Mouse (Mus musculus) intestine, embryonic 16.5 days (tissue): ENCODE data around the gene Rnf216. TPM values are rescaled to one million over a fixed set of nuclear protein-coding genes. Genes with fewer than 3 reads are reported as not detected.

Experiments
- ATAC-seq: fragments of 200-750 bp; cut with Nextera tagmentation; 2 replicates; pipeline ENCODE4 v1.8.0; 2017; ENCODE audit warnings: moderate TSS enrichment, moderate library complexity
- H3K27ac ChIP-seq: fragments of 300-500 bp; sonication (generic); 2 replicates; pipeline ENCODE4 v1.5.1; 2014; ENCODE audit warnings: mild to moderate bottlenecking, low read length
- H3K27me3 ChIP-seq: fragments of 300-500 bp; sonication (generic); replicated peaks from 2 replicates; pipeline ENCODE4 v1.6.1; 2014; ENCODE audit warnings: low read length, control low read depth, mixed read lengths; ENCODE audit not compliant: control insufficient read depth, insufficient read depth
- H3K36me3 ChIP-seq: fragments of 300-500 bp; sonication (generic); 2 replicates; pipeline ENCODE4 v1.6.1; 2014; ENCODE audit warnings: low read length, control low read depth; ENCODE audit not compliant: control insufficient read depth, insufficient read depth
- H3K4me1 ChIP-seq: fragments of 300-500 bp; sonication (generic); 2 replicates; pipeline ENCODE4 v1.6.1; 2014; ENCODE audit warnings: low read length, control low read depth, mixed read lengths; ENCODE audit not compliant: control insufficient read depth, insufficient read depth
- H3K4me2 ChIP-seq: fragments of 300-500 bp; sonication (generic); 2 replicates; pipeline ENCODE4 v1.6.1; 2014; ENCODE audit warnings: low read depth, low read length, control low read depth
- H3K4me3 ChIP-seq: fragments of 300-500 bp; sonication (generic); 2 replicates; pipeline ENCODE4 v1.5.1; 2014; ENCODE audit warnings: mild to moderate bottlenecking, low read length
- H3K9ac ChIP-seq: fragments of 300-500 bp; sonication (generic); 2 replicates; pipeline ENCODE4 v1.6.1; 2014; ENCODE audit warnings: low read depth, low read length
- H3K9me3 ChIP-seq: fragments of 300-500 bp; sonication (generic); 2 replicates; pipeline ENCODE4 v1.6.1; 2016; ENCODE audit warnings: low read length, control low read depth; ENCODE audit not compliant: control insufficient read depth
- WGBS: fragments of 180-500 bp; shearing (Covaris S2); extraction: QIAGEN DNeasy Blood & Tissue Kit; methylation state at CpG from one replicate; pipeline ENCODE4 v1.1.7; 2014; 5-methylcytosine and 5-hydroxymethylcytosine counted together
- polyA plus RNA-seq: library from polyadenylated mRNA; unstranded; fragments of >200 nt; fragmentation: Nextera tagmentation; extraction: Ambion mirVana; gene quantifications from 2 replicates; pipeline ENCODE4 v1.2.1, GENCODE M21; 2015

Gene Rnf216
- polyA plus RNA-seq, 1 experiment from 2014 or later: 28.4 TPM

GRCm38 (mm10) chr5:143036052-143036451 is 76.7 kb downstream of the Rnf216 start:
- Histone ChIP-seq H3K27me3 (no peaks in the 10 kb centered on the region), H3K4me3 (no peak overlapping the region), H3K4me2 (no peak overlapping the region), H3K36me3 (no peaks in the 10 kb centered on the region), H3K9me3 (no peaks in the 10 kb centered on the region), H3K4me1 (peaks cover 6% of the 10 kb centered on the region; the same call in 1 of the 2 replicates), H3K27ac (no peak overlapping the region), H3K9ac (no peak overlapping the region)
- WGBS: 90% methylated on average over 1 of the region's 1 CpGs
- no peak for ATAC-seq

GRCm38 (mm10) chr5:143035271-143035670 is 77.5 kb downstream of the Rnf216 start:
- H3K27ac ChIP-seq: no peak overlapping the region
- no peaks in the 10 kb centered on the region for H3K27me3 ChIP-seq
- H3K9ac ChIP-seq: no peak overlapping the region
- no peak overlapping the region for H3K4me3 ChIP-seq
- ATAC-seq: no peak
- 87% methylated on average over 4 of the region's 4 CpGs for WGBS
- H3K36me3 ChIP-seq: no peaks in the 10 kb centered on the region
- peaks cover 6% of the 10 kb centered on the region; the same call in 1 of the 2 replicates for H3K4me1 ChIP-seq
- no peak overlapping the region for H3K4me2 ChIP-seq
- H3K9me3 ChIP-seq: no peaks in the 10 kb centered on the region

- H3K4me2 ChIP-seq: no peak overlapping the region
- H3K4me1 ChIP-seq: peaks cover 6% of the 10 kb centered on the region; the same call in 1 of the 2 replicates
- no peak overlapping the region for H3K4me3 ChIP-seq
- no peak for ATAC-seq
- H3K9me3 ChIP-seq: no peaks in the 10 kb centered on the region
- H3K27ac ChIP-seq: no peak overlapping the region; the same call in 1 of the 2 replicates
- WGBS: 74% methylated on average over 3 of the region's 3 CpGs
- no peaks in the 10 kb centered on the region for H3K27me3 ChIP-seq
- H3K9ac ChIP-seq: no peak overlapping the region
- no peaks in the 10 kb centered on the region for H3K36me3 ChIP-seq
Observed at GRCm38 (mm10) chr5:143034108-143034507, 78.7 kb downstream of the Rnf216 start.

GRCm38 (mm10) chr5:143033277-143033676 is 79.5 kb downstream of the Rnf216 start:
- H3K27me3 ChIP-seq: no peaks in the 10 kb centered on the region
- peaks cover 6% of the 10 kb centered on the region; the same call in 1 of the 2 replicates for H3K4me1 ChIP-seq
- H3K9me3 ChIP-seq: no peaks in the 10 kb centered on the region
- no peak for ATAC-seq
- no peak overlapping the region for H3K9ac ChIP-seq
- no peak overlapping the region for H3K4me2 ChIP-seq
- H3K27ac ChIP-seq: no peak overlapping the region
- H3K4me3 ChIP-seq: no peak overlapping the region
- H3K36me3 ChIP-seq: no peaks in the 10 kb centered on the region
- 89% methylated on average over 3 of the region's 3 CpGs for WGBS

GRCm38 (mm10) chr5:143032639-143033146 is 80.1 kb downstream of the Rnf216 start:
- no peaks in the 10 kb centered on the region for H3K27me3 ChIP-seq
- 52% methylated on average over 2 of the region's 2 CpGs for WGBS

GRCm38 (mm10) chr5:143031681-143032080 is 81.1 kb downstream of the Rnf216 start:
- 0 out of 2 replicates have a peak overlapping the region, but pooled peaks have one; percentile 29 for H3K27ac ChIP-seq
- H3K9me3 ChIP-seq: no peaks in the 10 kb centered on the region
- no peaks in the 10 kb centered on the region for H3K27me3 ChIP-seq
- H3K36me3 ChIP-seq: no peaks in the 10 kb centered on the region
- no peak for ATAC-seq
- no peak overlapping the region for H3K9ac ChIP-seq
- WGBS: 52% methylated on average over 7 of the region's 7 CpGs
- H3K4me3 ChIP-seq: no peak overlapping the region
- peaks cover 6% of the 10 kb centered on the region; the same call in 1 of the 2 replicates for H3K4me1 ChIP-seq
- no peak overlapping the region for H3K4me2 ChIP-seq

More at GRCm38 (mm10) chr5:143032639-143033146, 80.1 kb downstream of the Rnf216 start:
- Histone ChIP-seq H3K4me1 (peaks cover 6% of the 10 kb centered on the region; the same call in 1 of the 2 replicates), H3K27ac (no peak overlapping the region), H3K36me3 (no peaks in the 10 kb centered on the region), H3K4me3 (no peak overlapping the region), H3K9me3 (no peaks in the 10 kb centered on the region), H3K4me2 (no peak overlapping the region), H3K9ac (no peak overlapping the region)
- ATAC-seq: no peak

GRCm38 (mm10) chr5:143031193-143031592 is 81.6 kb downstream of the Rnf216 start:
- Histone ChIP-seq H3K9ac (no peak overlapping the region), H3K27me3 (no peaks in the 10 kb centered on the region), H3K4me1 (peaks cover 6% of the 10 kb centered on the region; the same call in 1 of the 2 replicates), H3K4me2 (no peak overlapping the region), H3K4me3 (no peak overlapping the region), H3K9me3 (no peaks in the 10 kb centered on the region), H3K36me3 (no peaks in the 10 kb centered on the region), H3K27ac (0 out of 2 replicates have a peak overlapping the region, but pooled peaks have one; percentile 29)
- no peak for ATAC-seq
- 37% methylated on average over 4 of the region's 4 CpGs for WGBS

GRCm38 (mm10) chr5:143023887-143024286 is 88.9 kb downstream of the Rnf216 start:
- Histone ChIP-seq H3K4me3 (no peak overlapping the region), H3K27ac (no peak overlapping the region), H3K9me3 (no peaks in the 10 kb centered on the region), H3K9ac (no peak overlapping the region), H3K4me1 (no peaks in the 10 kb centered on the region), H3K36me3 (no peaks in the 10 kb centered on the region; the same call in 1 of the 2 replicates), H3K27me3 (no peaks in the 10 kb centered on the region), H3K4me2 (no peak overlapping the region)
- 90% methylated on average over 2 of the region's 2 CpGs for WGBS
- no peak for ATAC-seq

GRCm38 (mm10) chr5:143022956-143023355 is 89.8 kb downstream of the Rnf216 start:
- Histone ChIP-seq H3K4me3 (no peak overlapping the region), H3K4me1 (no peaks in the 10 kb centered on the region), H3K27me3 (no peaks in the 10 kb centered on the region), H3K4me2 (no peak overlapping the region), H3K9me3 (no peaks in the 10 kb centered on the region), H3K27ac (no peak overlapping the region), H3K9ac (no peak overlapping the region), H3K36me3 (no peaks in the 10 kb centered on the region; the same call in 1 of the 2 replicates)
- WGBS: 90% methylated on average over 1 of the region's 1 CpGs
- no peak for ATAC-seq

- H3K9me3 ChIP-seq: no peaks in the 10 kb centered on the region
- no peak for ATAC-seq
- no peaks in the 10 kb centered on the region for H3K27me3 ChIP-seq
- H3K9ac ChIP-seq: no peak overlapping the region
- no peak overlapping the region for H3K4me2 ChIP-seq
- 63% methylated on average over 5 of the region's 5 CpGs for WGBS
- H3K4me3 ChIP-seq: no peak overlapping the region
- peaks cover 7% of the 10 kb centered on the region; the same call in 1 of the 2 replicates for H3K36me3 ChIP-seq
- no peaks in the 10 kb centered on the region for H3K4me1 ChIP-seq
- H3K27ac ChIP-seq: peak overlapping the region; percentile 41
Observed at GRCm38 (mm10) chr5:143017401-143017800, 95.4 kb downstream of the Rnf216 start.
